Mouse (Mus musculus) duodenum, adult 2 months (tissue): ENCODE results near the gene Klre1. TPM values are rescaled to one million over a fixed set of nuclear protein-coding genes. Genes with fewer than 3 reads are reported as not detected.

Experiments used
- polyA plus RNA-seq: library from polyadenylated mRNA; depleted of rRNA; stranded (reverse); fragments of >200 nt; gene quantifications from 2 replicates; pipeline ENCODE4 v1.2.3, GENCODE M21; 2012; ENCODE audit warnings: low replicate concordance; rRNA removed

Klre1 gene
- polyA plus RNA-seq, result not detected in 2 replicates

DNA sequence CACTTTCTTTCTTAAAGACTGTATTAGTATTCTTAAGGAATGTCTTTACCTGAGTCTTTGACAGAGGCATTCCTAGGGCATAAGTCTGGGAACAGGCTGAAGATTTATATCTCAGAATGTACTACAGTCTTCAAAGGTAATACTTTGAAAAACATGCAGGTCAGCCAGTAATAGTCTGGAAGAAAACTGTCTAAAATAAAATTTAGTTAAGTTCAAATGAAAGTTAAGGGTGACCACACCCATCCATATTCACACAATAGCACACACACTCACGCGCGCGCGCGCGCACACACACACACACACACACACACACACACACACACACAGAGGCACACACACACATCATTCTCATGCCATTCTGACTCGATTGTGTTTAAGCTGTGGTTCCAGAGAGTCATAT, at the start of gene Klre1:
Klre1 (plus strand) TSS at position 301 of the 400 bp plus-strand sequence.

DNA sequence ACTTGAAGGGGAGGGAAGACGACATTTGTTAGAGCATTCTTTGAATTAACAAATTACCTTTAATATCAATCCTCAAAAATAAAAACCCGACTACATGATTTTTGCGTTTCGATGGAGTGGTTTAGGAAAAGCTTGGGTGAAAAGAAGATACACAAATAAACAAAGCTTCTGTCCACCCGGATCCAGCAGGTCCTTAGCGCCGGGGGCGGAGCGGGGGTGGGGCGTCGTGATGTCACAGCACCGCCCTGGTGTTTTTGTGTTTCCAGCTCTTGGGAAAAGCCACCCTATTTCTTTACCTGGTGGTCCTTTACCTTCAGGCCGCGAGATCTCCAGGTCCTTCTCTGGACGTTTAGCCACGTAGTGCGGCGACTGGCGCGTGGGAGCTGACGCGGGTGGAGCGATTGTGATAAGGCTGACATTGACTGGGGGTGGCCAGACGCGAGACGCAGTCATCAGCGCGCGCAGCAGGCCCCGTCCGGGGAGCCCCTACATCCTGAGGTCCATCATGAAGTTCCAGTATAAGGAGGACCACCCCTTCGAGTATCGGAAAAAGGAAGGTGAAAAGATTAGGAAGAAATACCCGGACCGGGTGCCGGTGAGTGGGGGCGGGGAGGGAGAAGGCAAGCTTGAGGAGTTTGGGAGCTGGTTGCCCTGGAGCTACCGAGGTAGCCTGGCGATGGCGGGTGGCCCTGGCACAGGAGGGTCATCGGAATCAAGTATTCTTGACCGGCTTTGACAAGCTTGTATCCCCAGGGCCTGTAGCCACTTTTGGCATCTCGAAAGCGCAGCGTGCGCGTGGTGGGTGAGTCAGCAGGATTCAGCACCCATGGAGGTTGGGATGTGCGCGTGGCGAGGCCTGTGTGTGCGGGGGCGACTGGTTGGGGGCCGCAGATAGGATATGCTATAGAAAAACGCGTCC, 44.5 kb upstream of the Klre1 start, which contains the start of gene Gabarapl1:
Gabarapl1 (plus strand) TSS at position 219 of the 919 bp plus-strand sequence.

GRCm38 (mm10) chr6:129591508-129591907, 13.8 kb downstream of the Klre1 start, which contains the start of gene Klrd1:
Gene Klrd1 (plus strand): TSS chr6:129591782.

GRCm38 (mm10) chr6:129623735-129624134, 46.0 kb downstream of the Klre1 start, which contains the start of gene Klrk1:
Gene Klrk1 (minus strand): TSS chr6:129623864.

Other genes starting within 250 kb of the Klre1 start
- gene 4922502D21Rik, start 246.1 kb upstream of the Klre1 start, polyA plus RNA-seq, result not detected in 2 replicates
- gene Clec12a, start 235.2 kb upstream of the Klre1 start, polyA plus RNA-seq, result 0.06 TPM in 1 of 2 replicates, not detected in the other
- gene Clec12b, start 192.0 kb upstream of the Klre1 start, polyA plus RNA-seq, result not detected in 2 replicates
- 0.06 and 0.47 TPM in 2 replicates for gene Clec1b, start 180.6 kb upstream of the Klre1 start, polyA plus RNA-seq
- 0.06 and 0.34 TPM in 2 replicates for gene Clec9a, start 169.0 kb upstream of the Klre1 start, polyA plus RNA-seq
- gene Clec1a, start 125.9 kb upstream of the Klre1 start, polyA plus RNA-seq, result 0.14 and 0.46 TPM in 2 replicates
- not detected in 2 replicates for gene Olr1, start 70.7 kb upstream of the Klre1 start, polyA plus RNA-seq
- gene Tmem52b, start 65.3 kb upstream of the Klre1 start, polyA plus RNA-seq, result not detected in 2 replicates
- gene Gabarapl1, start 44.7 kb upstream of the Klre1 start, polyA plus RNA-seq, result 11.0 and 14.0 TPM in 2 replicates
- not detected in 2 replicates for gene Klrd1, start 13.9 kb downstream of the Klre1 start, polyA plus RNA-seq
- gene Klrk1, start 46.0 kb downstream of the Klre1 start, polyA plus RNA-seq, result not detected in 2 replicates
- gene Klrc3, start 65.4 kb downstream of the Klre1 start, polyA plus RNA-seq, result not detected in 2 replicates
- gene Klrc2, start 82.8 kb downstream of the Klre1 start, polyA plus RNA-seq, result not detected in 2 replicates
- not detected in 2 replicates for gene Klrc1, start 101.1 kb downstream of the Klre1 start, polyA plus RNA-seq
- gene Klri1, start 139.2 kb downstream of the Klre1 start, polyA plus RNA-seq, result not detected in 2 replicates
- gene Klri2, start 162.6 kb downstream of the Klre1 start, polyA plus RNA-seq, result not detected in 2 replicates
- not detected in 2 replicates for gene Gm156, start 206.4 kb downstream of the Klre1 start, polyA plus RNA-seq